Comparison of ENCODE assay signal across 18 mouse cellular contexts in genomic region chr3:54577851-54578250, GRCm38 (mm10).
A peak's percentile ranks its signal among the peaks of the same experiment; 100 is the strongest.
DNase-seq lines count a peak whose midpoint lies in the region; ATAC-seq lines count a peak whose summit lies in the region.
"Had no signal": no experiment of that assay in that cellular context is flagged by ENCODE, and none has a peak within 500 bp of the region (broad histone marks: within the 10 kb centered on the region; RNA-seq: fewer than 3 reads in every experiment).

No protein-coding gene starts in this region.

- H3K4me3 ChIP-seq in forebrain, embryonic 13.5 days, result no peak overlapping the region
- no peak overlapping the region for H3K4me3 ChIP-seq in forebrain, embryonic 11.5 days (ENCODE audit: low read depth, low read length)
- no peak overlapping the region for H3K4me3 ChIP-seq in forebrain, embryonic 16.5 days (replicated peaks; ENCODE audit: low read length)
- no peak overlapping the region for H3K4me3 ChIP-seq in forebrain, embryonic 15.5 days
- no peak overlapping the region for H3K4me3 ChIP-seq in embryonic facial prominence, embryonic 15.5 days (replicated peaks)
- H3K4me3 ChIP-seq: erythroblast, embryonic 14.5 days; gastrocnemius, adult 2 months had no signal

- no peak overlapping the region for H3K9ac ChIP-seq in forebrain, embryonic 13.5 days
- no peak overlapping the region for H3K9ac ChIP-seq in forebrain, embryonic 11.5 days (ENCODE audit: low read length)
- H3K9ac ChIP-seq in forebrain, embryonic 16.5 days (replicated peaks; ENCODE audit: low read depth, low read length), result no peak overlapping the region
- H3K9ac ChIP-seq in forebrain, embryonic 15.5 days (replicated peaks), result no peak overlapping the region
- H3K9ac ChIP-seq in embryonic facial prominence, embryonic 15.5 days, result no peak overlapping the region

- DNase-seq in forebrain, embryonic 11.5 days (ENCODE audit: low spot score), result no peak
- peak; percentile 48 for DNase-seq in heart, adult 11 months
- DNase-seq in heart, adult 9 months (ENCODE audit: low spot score in 2 of 2), result no peak
- DNase-seq in urinary bladder, postnatal 14 days (ENCODE audit: low spot score), result no peak
- DNase-seq: adrenal gland, adult 2 months; adrenal gland, postnatal 10 days; adrenal gland, postnatal 25 days; cerebellum, adult 11-12 months; cerebellum, adult 2 months; cerebellum, adult 9-10 months; cerebellum, postnatal 10 days; cerebellum, postnatal 25 days; gastrocnemius, adult 2 months had no signal

- no peak overlapping the region for H3K4me2 ChIP-seq in forebrain, embryonic 13.5 days
- H3K4me2 ChIP-seq in forebrain, embryonic 11.5 days (ENCODE audit: low read depth, low read length, severe bottlenecking), result no peak overlapping the region
- H3K4me2 ChIP-seq in forebrain, embryonic 16.5 days (ENCODE audit: low read length), result no peak overlapping the region
- H3K4me2 ChIP-seq in forebrain, embryonic 15.5 days (replicated peaks), result no peak overlapping the region
- H3K4me2 ChIP-seq in embryonic facial prominence, embryonic 15.5 days (replicated peaks), result no peak overlapping the region

- 86% methylated on average over 5 of the region's 5 CpGs for WGBS in forebrain, embryonic 13.5 days
- 89% methylated on average over 5 of the region's 5 CpGs for WGBS in forebrain, embryonic 11.5 days
- WGBS in forebrain, embryonic 16.5 days, result 71% methylated on average over 5 of the region's 5 CpGs
- 75% methylated on average over 5 of the region's 5 CpGs for WGBS in forebrain, embryonic 15.5 days
- 89% methylated on average over 5 of the region's 5 CpGs for WGBS in embryonic facial prominence, embryonic 15.5 days

- no peaks in the 10 kb centered on the region for H3K36me3 ChIP-seq in forebrain, embryonic 13.5 days (ENCODE audit: poor library complexity, severe bottlenecking)
- H3K36me3 ChIP-seq in forebrain, embryonic 11.5 days (ENCODE audit: control insufficient read depth, insufficient read depth, low read length), result no peaks in the 10 kb centered on the region
- no peaks in the 10 kb centered on the region for H3K36me3 ChIP-seq in forebrain, embryonic 16.5 days (ENCODE audit: control insufficient read depth, insufficient read depth)
- H3K36me3 ChIP-seq in forebrain, embryonic 15.5 days, result no peaks in the 10 kb centered on the region
- H3K36me3 ChIP-seq in embryonic facial prominence, embryonic 15.5 days, result no peaks in the 10 kb centered on the region

- no peak overlapping the region for H3K27ac ChIP-seq in forebrain, embryonic 13.5 days
- no peak overlapping the region for H3K27ac ChIP-seq in forebrain, embryonic 11.5 days (ENCODE audit: low read depth, low read length)
- no peak overlapping the region for H3K27ac ChIP-seq in forebrain, embryonic 16.5 days (ENCODE audit: low read length)
- no peak overlapping the region for H3K27ac ChIP-seq in forebrain, embryonic 15.5 days (replicated peaks)
- H3K27ac ChIP-seq in embryonic facial prominence, embryonic 15.5 days (replicated peaks), result 0 out of 2 replicates have a peak overlapping the region, but pooled peaks have one; percentile 18
- H3K27ac ChIP-seq: gastrocnemius, adult 2 months had no signal

- H3K27me3 ChIP-seq in forebrain, embryonic 13.5 days, result no peaks in the 10 kb centered on the region
- H3K27me3 ChIP-seq in forebrain, embryonic 11.5 days (ENCODE audit: control insufficient read depth, insufficient read depth, low read length), result no peaks in the 10 kb centered on the region
- no peaks in the 10 kb centered on the region for H3K27me3 ChIP-seq in forebrain, embryonic 16.5 days (replicated peaks; ENCODE audit: control insufficient read depth, insufficient read depth, low read length)
- H3K27me3 ChIP-seq in forebrain, embryonic 15.5 days, result no peaks in the 10 kb centered on the region
- no peaks in the 10 kb centered on the region for H3K27me3 ChIP-seq in embryonic facial prominence, embryonic 15.5 days

- ATAC-seq in forebrain, embryonic 13.5 days, result peak; percentile 58; the same call in 1 of the 2 replicates
- ATAC-seq in forebrain, embryonic 11.5 days (replicated peaks; ENCODE audit: low FRiP score), result no peak
- ATAC-seq in forebrain, embryonic 16.5 days, result peak; percentile 40; the same call in 1 of the 2 replicates
- no peak for ATAC-seq in forebrain, embryonic 15.5 days (replicated peaks)
- no peak for ATAC-seq in embryonic facial prominence, embryonic 15.5 days (ENCODE audit: insufficient number of reproducible peaks, low FRiP score, low TSS enrichment, low read depth)

- H3K4me1 ChIP-seq in forebrain, embryonic 13.5 days, result no peaks in the 10 kb centered on the region
- H3K4me1 ChIP-seq in forebrain, embryonic 11.5 days (replicated peaks; ENCODE audit: control insufficient read depth, insufficient read depth, low read length), result no peaks in the 10 kb centered on the region
- H3K4me1 ChIP-seq in forebrain, embryonic 16.5 days (replicated peaks; ENCODE audit: control insufficient read depth, insufficient read depth, low read length), result no peaks in the 10 kb centered on the region
- no peaks in the 10 kb centered on the region for H3K4me1 ChIP-seq in forebrain, embryonic 15.5 days
- H3K4me1 ChIP-seq in embryonic facial prominence, embryonic 15.5 days, result no peaks in the 10 kb centered on the region

- 0 out of 2 replicates have a peak, but pooled peaks cover 4% of the 10 kb centered on the region for H3K9me3 ChIP-seq in forebrain, embryonic 13.5 days (replicated peaks)
- peaks cover 2% of the 10 kb centered on the region; the same call in 1 of the 2 replicates for H3K9me3 ChIP-seq in forebrain, embryonic 11.5 days (ENCODE audit: control insufficient read depth, low read length)
- H3K9me3 ChIP-seq in forebrain, embryonic 16.5 days (ENCODE audit: control insufficient read depth, low read length), result peaks cover 2% of the 10 kb centered on the region; the same call in 1 of the 2 replicates
- no peaks in the 10 kb centered on the region for H3K9me3 ChIP-seq in forebrain, embryonic 15.5 days
- no peaks in the 10 kb centered on the region for H3K9me3 ChIP-seq in embryonic facial prominence, embryonic 15.5 days (replicated peaks)

Comparison
In these comparisons a context has a peak if more than half of its experiments do, and no peak if none do; other contexts are left out.
1. ATAC-seq: peak in forebrain, embryonic 13.5 days (single experiment) and forebrain, embryonic 16.5 days (single experiment); none in forebrain, embryonic 11.5 days (single experiment), forebrain, embryonic 15.5 days (single experiment) and embryonic facial prominence, embryonic 15.5 days (single experiment).